Mouse (Mus musculus) bone marrow, adult 2 months (tissue): ENCODE data around the gene Opa3.

Experiments
- CTCF ChIP-seq: fragments of 200-500 bp; IDR thresholded peaks from 2 replicates; pipeline ENCODE4 v1.5.1; 2011; ENCODE audit warnings: low read length, control low read depth; ENCODE audit not compliant: control insufficient read depth, insufficient read depth
- POLR2A ChIP-seq: fragments of 200-500 bp; IDR thresholded peaks from 2 replicates; pipeline ENCODE4 v1.6.1; 2011; ENCODE audit warnings: low read depth, mild to moderate bottlenecking, control low read depth, low read length, borderline replicate concordance; ENCODE audit not compliant: control insufficient read depth

GRCm38 (mm10) chr7:19302264-19303045, 74.3 kb downstream of the Opa3 start:
- TF ChIP-seq POLR2A (no peak), CTCF (no peak)
